ENCODE assay signal across 9 mouse cellular contexts in the genomic region with DNA sequence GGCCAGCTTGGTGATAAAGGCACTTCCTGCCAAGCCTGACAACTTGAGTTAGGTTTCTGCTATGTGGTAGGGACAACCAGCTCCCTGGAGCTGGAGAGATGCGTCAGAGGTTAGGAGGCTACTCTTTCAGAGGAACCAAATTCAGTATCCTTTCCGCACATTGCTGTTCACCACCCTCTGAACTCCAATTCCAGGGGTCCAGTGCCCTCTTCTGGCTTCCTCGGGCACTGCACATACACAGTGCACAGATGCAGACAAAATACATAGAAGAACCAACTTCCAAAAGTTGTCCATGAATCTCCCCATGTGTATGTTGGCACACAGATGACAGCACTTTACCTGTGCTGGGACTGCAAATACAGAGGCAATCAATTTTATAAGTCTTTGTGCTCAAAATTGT. TPM values are rescaled to one million over a fixed set of nuclear protein-coding genes. Genes with fewer than 3 reads are reported as not detected.
DNase-seq lines count a peak whose midpoint lies in the region; ATAC-seq and TF ChIP-seq lines count a peak whose summit lies in the region.
"Had no signal": no experiment of that assay in that cellular context is flagged by ENCODE, and none has a peak within 500 bp of the region (broad histone marks: within the 10 kb centered on the region; RNA-seq: fewer than 3 reads in every experiment).

No protein-coding gene starts in this region.

- no peak overlapping the region for H3K4me3 ChIP-seq in E14TG2a.4 (replicated peaks; ENCODE audit: low read length)
- H3K4me3 ChIP-seq: megakaryocyte, embryonic 14.5 days had no signal

- no peaks in the 10 kb centered on the region for H3K36me3 ChIP-seq in E14TG2a.4 (ENCODE audit: insufficient read depth, low read length)

- TF ChIP-seq CTCF in E14TG2a.4 (conservative IDR thresholded peaks at IDR 0.05; ENCODE audit: low read length) = peak; percentile 91

- peak; percentile 63 for DNase-seq in layer of hippocampus, adult 11-12 months (ENCODE audit: low spot score)
- no peak for DNase-seq in layer of hippocampus, adult 9-11 months
- DNase-seq in adrenal gland, postnatal 10 days = peak; percentile 83
- DNase-seq in kidney, postnatal 36 days = peak; percentile 68 to 89
- peak; percentile 35 to 63 for DNase-seq in natural killer cell, adult 2 months (ENCODE audit: low spot score in 2 of 2)
- DNase-seq in urinary bladder, postnatal 36 days (ENCODE audit: low spot score in 2 of 2) = peak; percentile 52 to 55

- H3K4me1 ChIP-seq in E14TG2a.4 (replicated peaks; ENCODE audit: low read depth, low read length) = peaks cover 6% of the 10 kb centered on the region

- no peaks in the 10 kb centered on the region for H3K27me3 ChIP-seq in E14TG2a.4 (ENCODE audit: insufficient read depth, low read length)
- H3K27me3 ChIP-seq: megakaryocyte, embryonic 14.5 days had no signal

- peaks cover 31% of the 10 kb centered on the region for H3K9me3 ChIP-seq in E14TG2a.4 (ENCODE audit: low read length)
- H3K9me3 ChIP-seq: megakaryocyte, embryonic 14.5 days had no signal

- peak; percentile 79; the same call in 1 of the 2 replicates for ATAC-seq in erythroid progenitor cell, adult 5-6 weeks (replicated peaks; ENCODE audit: low FRiP score, poor library complexity, severe bottlenecking)

RNA-seq across cellular contexts. Expression of gene Rit1, which starts 22.0 kb away (rescaled TPM):
- 10 to 100 TPM; 39.0 to 44.9 TPM for total RNA-seq in adrenal gland, postnatal 10 days (2021)
- total RNA-seq in erythroid progenitor cell, adult 5-6 weeks (2015; ENCODE audit: low replicate concordance) = 13.0 and 20.2 TPM in 2 replicates
- total RNA-seq in erythroid progenitor cell, adult 5-6 weeks (2017; ENCODE audit: low replicate concordance) = 27.6 and 45.9 TPM in 2 replicates

RNA-seq across cellular contexts. Expression of gene Syt11, which starts 36.3 kb away (rescaled TPM):
- 10 to 100 TPM; 10.5 to 18.4 TPM for total RNA-seq in adrenal gland, postnatal 10 days (2021)
- total RNA-seq in erythroid progenitor cell, adult 5-6 weeks (2015; ENCODE audit: low replicate concordance) = 0.36 TPM in 1 of 2 replicates, not detected in the other
- 0.39 TPM in 1 of 2 replicates, not detected in the other for total RNA-seq in erythroid progenitor cell, adult 5-6 weeks (2017; ENCODE audit: low replicate concordance)

RNA-seq across cellular contexts. Expression of gene Khdc4, which starts 53.0 kb away (rescaled TPM):
- 10 to 100 TPM; 46.7 to 60.5 TPM for total RNA-seq in adrenal gland, postnatal 10 days (2021)
- 56.9 and 69.2 TPM in 2 replicates for total RNA-seq in erythroid progenitor cell, adult 5-6 weeks (2015; ENCODE audit: low replicate concordance)
- 37.8 and 62.8 TPM in 2 replicates for total RNA-seq in erythroid progenitor cell, adult 5-6 weeks (2017; ENCODE audit: low replicate concordance)

Comparison
In these comparisons a context has a peak if more than half of its experiments do, and no peak if none do; other contexts are left out.
1. RNA of gene Syt11, which starts 36.3 kb away (total RNA-seq): 10.5 to 18.4 TPM in adrenal gland, postnatal 10 days; 0.36 to 0.39 TPM in erythroid progenitor cell, adult 5-6 weeks; every median in the first group is over 4 times any median in the second.